Mouse (Mus musculus) liver, embryonic 11.5 days (tissue): ENCODE data around the gene Cry2. TPM values are rescaled to one million over a fixed set of nuclear protein-coding genes. Genes with fewer than 3 reads are reported as not detected.
A peak's percentile ranks its signal among the peaks of the same experiment; 100 is the strongest.

ENCODE experiments used
- ATAC-seq: fragments of 200-750 bp; cut with Nextera tagmentation; replicated peaks from 2 replicates; pipeline ENCODE4 v1.8.0; 2017; ENCODE audit warnings: moderate number of reproducible peaks, mild to moderate bottlenecking, moderate TSS enrichment, moderate library complexity; ENCODE audit not compliant: low FRiP score
- DNase-seq: peaks from one replicate; pipeline ENCODE4 v3.0.0-alpha.2; 2017; ENCODE audit warnings: low spot score
- H3K27ac ChIP-seq: fragments of 300-500 bp; sonication (generic); 2 replicates; pipeline ENCODE4 v1.5.1; 2014; ENCODE audit warnings: mild to moderate bottlenecking, low read depth, low read length, control low read depth
- H3K27me3 ChIP-seq: fragments of 300-500 bp; sonication (generic); replicated peaks from 2 replicates; pipeline ENCODE4 v1.6.1; 2014; ENCODE audit warnings: low read length, mixed read lengths; ENCODE audit not compliant: control insufficient read depth, insufficient read depth
- H3K36me3 ChIP-seq: fragments of 300-500 bp; sonication (generic); 2 replicates; pipeline ENCODE4 v1.6.1; 2014; ENCODE audit warnings: mild to moderate bottlenecking, low read length, moderate library complexity, mixed read lengths; ENCODE audit not compliant: control insufficient read depth, insufficient read depth
- H3K4me1 ChIP-seq: fragments of 300-500 bp; sonication (generic); replicated peaks from 2 replicates; pipeline ENCODE4 v1.6.1; 2014; ENCODE audit warnings: low read length, mixed read lengths; ENCODE audit not compliant: control insufficient read depth, insufficient read depth
- H3K4me2 ChIP-seq: fragments of 300-500 bp; sonication (generic); 2 replicates; pipeline ENCODE4 v1.6.1; 2014; ENCODE audit warnings: mild to moderate bottlenecking, control low read depth, moderate library complexity
- H3K4me3 ChIP-seq: fragments of 300-500 bp; sonication (generic); 2 replicates; pipeline ENCODE4 v1.5.1; 2014; ENCODE audit warnings: low read depth, low read length, control low read depth
- H3K9ac ChIP-seq: fragments of 300-500 bp; sonication (generic); 2 replicates; pipeline ENCODE4 v1.6.1; 2014; ENCODE audit warnings: low read depth, low read length, control low read depth
- H3K9me3 ChIP-seq: fragments of 300-500 bp; sonication (generic); 2 replicates; pipeline ENCODE4 v1.6.1; 2016; ENCODE audit warnings: low read length, inconsistent platforms, mixed read lengths; ENCODE audit not compliant: control insufficient read depth
- WGBS: fragments of 180-500 bp; shearing (Covaris S2); extraction: QIAGEN DNeasy Blood & Tissue Kit; methylation state at CpG from one replicate; pipeline ENCODE4 v1.1.7; 2014; 5-methylcytosine and 5-hydroxymethylcytosine counted together
- polyA plus RNA-seq: library from polyadenylated mRNA; unstranded; fragments of >200 nt; fragmentation: Nextera tagmentation; extraction: Ambion mirVana; gene quantifications from 2 replicates; pipeline ENCODE4 v1.2.1, GENCODE M21; 2014

Cry2 gene
- polyA plus RNA-seq, 1 experiment from 2014 or later = 22.5 TPM

DNA sequence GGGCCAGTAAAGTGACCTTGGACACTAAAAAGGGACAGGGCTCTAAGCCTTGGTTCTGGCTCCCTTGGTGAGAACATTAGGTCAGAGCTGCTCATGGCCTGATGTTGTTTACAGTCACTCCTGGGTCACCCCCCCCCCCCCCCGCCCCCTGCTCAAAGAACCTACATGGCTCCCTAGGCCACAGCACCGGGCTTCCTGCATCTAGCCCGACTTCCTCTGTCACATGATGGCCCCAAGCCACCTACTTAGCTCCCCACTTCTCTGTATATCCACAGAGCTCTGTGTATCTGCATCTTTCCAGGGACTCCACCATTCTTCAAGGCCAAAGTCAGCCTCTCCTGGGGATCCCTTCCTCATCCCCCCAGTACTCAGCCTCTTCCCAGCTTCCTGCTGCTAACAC is 21.9 kb upstream of the Cry2 start:
- Histone ChIP-seq H3K27me3 (peaks cover 2% of the 10 kb centered on the region; the same call in 1 of the 2 replicates), H3K9ac (no peak overlapping the region), H3K4me2 (no peak overlapping the region), H3K9me3 (no peaks in the 10 kb centered on the region), H3K36me3 (peaks cover 5% of the 10 kb centered on the region; the same call in 1 of the 2 replicates), H3K4me1 (peaks cover 40% of the 10 kb centered on the region), H3K4me3 (no peak overlapping the region), H3K27ac (no peak overlapping the region)
- DNase-seq (no peak), ATAC-seq (no peak)
- 39% methylated on average over 3 of the region's 3 CpGs for WGBS

GRCm38 (mm10) chr2:92454166-92454565 is 20.3 kb upstream of the Cry2 start:
- Histone ChIP-seq H3K4me1 (peaks cover 38% of the 10 kb centered on the region), H3K4me2 (no peak overlapping the region), H3K9ac (no peak overlapping the region), H3K9me3 (no peaks in the 10 kb centered on the region), H3K27me3 (no peaks in the 10 kb centered on the region; the same call in 1 of the 2 replicates), H3K27ac (no peak overlapping the region), H3K36me3 (peaks cover 5% of the 10 kb centered on the region; the same call in 1 of the 2 replicates), H3K4me3 (no peak overlapping the region)
- WGBS = 89% methylated on average over 11 of the region's 11 CpGs
- DNase-seq = no peak
- no peak for ATAC-seq

DNA sequence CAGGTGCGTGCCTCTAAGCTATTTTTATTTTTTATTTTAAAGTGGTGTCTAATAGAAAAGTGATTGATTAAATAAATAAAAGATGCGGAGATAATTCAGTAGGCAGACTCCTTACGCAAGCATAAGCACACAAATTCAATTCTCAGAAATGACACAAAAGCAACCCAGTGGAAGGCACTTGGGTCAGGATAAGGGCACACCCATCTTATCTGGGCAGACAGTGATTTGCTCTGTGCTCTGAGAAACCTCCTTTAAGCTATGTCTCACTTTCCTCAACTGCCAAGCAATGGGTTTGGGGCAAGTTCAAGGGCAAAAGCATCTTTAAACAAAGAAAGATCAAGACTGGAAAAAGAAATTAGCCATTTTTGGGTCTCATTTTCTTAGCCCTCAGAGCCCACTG is 17.3 kb upstream of the Cry2 start:
- WGBS = 58% methylated on average over 3 of the region's 3 CpGs
- Histone ChIP-seq H3K4me3 (no peak overlapping the region), H3K9me3 (no peaks in the 10 kb centered on the region), H3K9ac (no peak overlapping the region), H3K4me2 (no peak overlapping the region), H3K27me3 (peaks cover 3% of the 10 kb centered on the region; the same call in 1 of the 2 replicates), H3K4me1 (peaks cover 10% of the 10 kb centered on the region), H3K27ac (no peak overlapping the region), H3K36me3 (peaks cover 5% of the 10 kb centered on the region; the same call in 1 of the 2 replicates)
- DNase-seq (no peak), ATAC-seq (peak; percentile 64)

DNA sequence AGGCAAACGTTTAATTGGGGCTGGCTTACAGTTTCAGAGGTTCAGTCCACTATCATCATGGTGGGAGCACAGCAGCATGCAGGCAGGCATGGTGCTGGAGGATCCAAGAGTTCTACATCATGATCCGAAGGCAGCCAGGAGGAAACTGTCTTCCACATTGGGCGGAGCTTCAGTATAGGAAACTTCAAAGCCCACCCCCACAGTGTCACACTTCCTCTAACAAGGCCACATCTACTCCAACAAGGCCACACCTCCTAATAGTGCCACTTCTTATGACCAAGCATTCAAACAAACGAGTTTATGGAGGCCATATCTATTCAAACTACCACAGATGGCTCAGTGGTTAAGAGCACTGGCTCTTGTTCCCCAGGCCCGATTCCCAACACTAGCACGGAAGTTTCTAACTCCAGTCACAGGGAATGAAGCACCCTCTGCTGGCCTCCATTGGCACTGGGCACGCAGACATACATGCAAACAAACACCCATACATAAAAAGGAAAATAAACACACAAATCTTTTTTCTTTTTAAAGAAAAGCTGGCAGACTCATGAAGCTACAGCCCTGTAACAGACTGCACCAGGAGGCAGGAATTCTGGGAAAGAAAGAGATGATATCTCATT is 13.4 kb upstream of the Cry2 start:
- Histone ChIP-seq H3K9ac (no peak overlapping the region), H3K27ac (no peak overlapping the region), H3K9me3 (no peaks in the 10 kb centered on the region), H3K4me2 (no peak overlapping the region), H3K27me3 (peaks cover 3% of the 10 kb centered on the region; the same call in 1 of the 2 replicates), H3K4me1 (peaks cover 31% of the 10 kb centered on the region), H3K36me3 (no peaks in the 10 kb centered on the region), H3K4me3 (no peak overlapping the region)
- no peak for DNase-seq
- ATAC-seq = no peak
- WGBS = 64% methylated on average over 7 of the region's 7 CpGs

GRCm38 (mm10) chr2:92446656-92447055 is 12.8 kb upstream of the Cry2 start:
- 83% methylated on average over 8 of the region's 8 CpGs for WGBS
- Histone ChIP-seq H3K27ac (no peak overlapping the region), H3K4me1 (peaks cover 30% of the 10 kb centered on the region), H3K4me2 (no peak overlapping the region), H3K36me3 (no peaks in the 10 kb centered on the region), H3K9ac (no peak overlapping the region), H3K4me3 (no peak overlapping the region), H3K27me3 (peaks cover 3% of the 10 kb centered on the region; the same call in 1 of the 2 replicates), H3K9me3 (no peaks in the 10 kb centered on the region)
- ATAC-seq = no peak
- DNase-seq = no peak

- Histone ChIP-seq H3K9me3 (no peaks in the 10 kb centered on the region), H3K4me1 (peaks cover 29% of the 10 kb centered on the region), H3K27me3 (peaks cover 3% of the 10 kb centered on the region; the same call in 1 of the 2 replicates), H3K27ac (no peak overlapping the region; the same call in 1 of the 2 replicates), H3K4me3 (no peak overlapping the region), H3K9ac (no peak overlapping the region), H3K36me3 (no peaks in the 10 kb centered on the region), H3K4me2 (no peak overlapping the region)
- ATAC-seq = no peak
- WGBS = 50% methylated on average over 9 of the region's 9 CpGs
- no peak for DNase-seq
These were observed 12.0 kb upstream of the Cry2 start for GRCm38 (mm10) chr2:92445890-92446289.

DNA sequence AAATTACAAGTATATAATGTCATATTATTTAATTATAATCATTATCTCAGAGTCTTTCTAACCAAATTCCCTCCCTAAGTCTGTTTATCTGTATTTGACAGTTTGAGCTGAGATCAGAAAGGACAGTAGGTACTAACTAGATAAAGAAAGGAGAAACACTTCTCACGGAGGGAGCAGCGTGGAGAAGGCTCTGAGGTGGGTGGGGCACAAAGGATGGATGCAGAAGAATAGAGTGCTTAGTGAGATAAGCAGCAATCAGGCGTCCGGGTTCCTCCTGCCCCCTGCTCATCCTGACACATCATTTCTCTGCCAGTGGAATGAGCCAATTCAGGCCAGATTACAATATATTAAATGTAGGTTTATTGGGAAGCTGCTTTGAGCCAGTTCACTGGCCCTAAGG is 10.5 kb upstream of the Cry2 start:
- H3K4me3 ChIP-seq = no peak overlapping the region
- no peak overlapping the region for H3K27ac ChIP-seq
- peaks cover 29% of the 10 kb centered on the region for H3K4me1 ChIP-seq
- 14% methylated on average over 4 of the region's 4 CpGs for WGBS
- ATAC-seq = peak; percentile 93
- no peak for DNase-seq
- no peaks in the 10 kb centered on the region for H3K36me3 ChIP-seq
- no peak overlapping the region for H3K9ac ChIP-seq
- H3K27me3 ChIP-seq = peaks cover 3% of the 10 kb centered on the region; the same call in 1 of the 2 replicates
- no peak overlapping the region for H3K4me2 ChIP-seq
- no peaks in the 10 kb centered on the region for H3K9me3 ChIP-seq

- no peak overlapping the region for H3K4me3 ChIP-seq
- ATAC-seq = no peak
- no peak overlapping the region for H3K9ac ChIP-seq
- WGBS = 79% methylated on average over 4 of the region's 4 CpGs
- no peak overlapping the region; the same call in 1 of the 2 replicates for H3K4me2 ChIP-seq
- DNase-seq = no peak
- peaks cover 29% of the 10 kb centered on the region for H3K4me1 ChIP-seq
- no peaks in the 10 kb centered on the region for H3K36me3 ChIP-seq
- H3K27ac ChIP-seq = no peak overlapping the region
- H3K9me3 ChIP-seq = no peaks in the 10 kb centered on the region
- no peaks in the 10 kb centered on the region for H3K27me3 ChIP-seq
These were observed 9.5 kb upstream of the Cry2 start for GRCm38 (mm10) chr2:92443313-92443712.

- H3K27ac ChIP-seq = no peak overlapping the region
- H3K4me2 ChIP-seq = no peak overlapping the region
- H3K36me3 ChIP-seq = no peaks in the 10 kb centered on the region
- no peak overlapping the region for H3K4me3 ChIP-seq
- H3K9me3 ChIP-seq = no peaks in the 10 kb centered on the region
- H3K9ac ChIP-seq = no peak overlapping the region
- peaks cover 32% of the 10 kb centered on the region for H3K4me1 ChIP-seq
- H3K27me3 ChIP-seq = no peaks in the 10 kb centered on the region
- ATAC-seq = no peak
- WGBS = 72% methylated on average over 12 of the region's 12 CpGs
- no peak for DNase-seq
These were observed 8.7 kb upstream of the Cry2 start for GRCm38 (mm10) chr2:92442419-92443001.
